Mouse (Mus musculus) midbrain, embryonic 11.5 days (tissue): ENCODE data around the gene Phlpp1. TPM values are rescaled to one million over a fixed set of nuclear protein-coding genes. Genes with fewer than 3 reads are reported as not detected.
A peak's percentile ranks its signal among the peaks of the same experiment; 100 is the strongest.

Experiments
- ATAC-seq: fragments of 200-750 bp; cut with Nextera tagmentation; 2 replicates; pipeline ENCODE4 v1.8.0; 2017; ENCODE audit warnings: moderate TSS enrichment, moderate library complexity; ENCODE audit not compliant: low FRiP score
- DNase-seq: peaks from one replicate; pipeline ENCODE4 v3.0.0; 2015; ENCODE audit warnings: low spot score; ENCODE audit errors: missing footprints
- H3K27ac ChIP-seq: fragments of 300-500 bp; sonication (generic); 2 replicates; pipeline ENCODE4 v1.5.1; 2014; ENCODE audit warnings: low read depth, low read length
- H3K27me3 ChIP-seq: fragments of 300-500 bp; sonication (generic); 2 replicates; pipeline ENCODE4 v1.6.1; 2014; ENCODE audit warnings: mild to moderate bottlenecking, low read length, moderate library complexity, mixed read lengths; ENCODE audit not compliant: control insufficient read depth, insufficient read depth
- H3K36me3 ChIP-seq: fragments of 300-500 bp; sonication (generic); 2 replicates; pipeline ENCODE4 v1.6.1; 2014; ENCODE audit warnings: mild to moderate bottlenecking, low read length, moderate library complexity, mixed read lengths; ENCODE audit not compliant: control insufficient read depth, insufficient read depth
- H3K4me1 ChIP-seq: fragments of 300-500 bp; sonication (generic); 2 replicates; pipeline ENCODE4 v1.6.1; 2014; ENCODE audit warnings: low read length; ENCODE audit not compliant: control insufficient read depth, insufficient read depth
- H3K4me2 ChIP-seq: fragments of 300-500 bp; sonication (generic); 2 replicates; pipeline ENCODE4 v1.6.1; 2014; ENCODE audit warnings: mild to moderate bottlenecking, moderate library complexity
- H3K4me3 ChIP-seq: fragments of 300-500 bp; sonication (generic); 2 replicates; pipeline ENCODE4 v1.5.1; 2014; ENCODE audit warnings: low read depth, low read length
- H3K9ac ChIP-seq: fragments of 300-500 bp; sonication (generic); 2 replicates; pipeline ENCODE4 v1.6.1; 2014; ENCODE audit warnings: low read length
- H3K9me3 ChIP-seq: fragments of 300-500 bp; sonication (generic); 2 replicates; pipeline ENCODE4 v1.6.1; 2016; ENCODE audit warnings: low read length; ENCODE audit not compliant: control insufficient read depth
- WGBS: fragments of 180-500 bp; shearing (Covaris S2); extraction: QIAGEN DNeasy Blood & Tissue Kit; methylation state at CpG from one replicate; pipeline ENCODE4 v1.1.7; 2014; 5-methylcytosine and 5-hydroxymethylcytosine counted together
- polyA plus RNA-seq: library from polyadenylated mRNA; unstranded; fragments of >200 nt; fragmentation: Nextera tagmentation; extraction: Ambion mirVana; gene quantifications from 2 replicates; pipeline ENCODE4 v1.2.1, GENCODE M21; 2014

The Phlpp1 gene
- polyA plus RNA-seq, 1 experiment from 2014 or later = 6.8 TPM

- Histone ChIP-seq H3K9ac (no peak overlapping the region), H3K4me2 (no peak overlapping the region), H3K36me3 (no peaks in the 10 kb centered on the region), H3K4me3 (no peak overlapping the region), H3K9me3 (no peaks in the 10 kb centered on the region), H3K27me3 (no peaks in the 10 kb centered on the region), H3K27ac (no peak overlapping the region), H3K4me1 (no peaks in the 10 kb centered on the region)
- ATAC-seq (no peak), DNase-seq (peak; percentile 41)
- 85% methylated on average over 11 of the region's 11 CpGs for WGBS
Observed at GRCm38 (mm10) chr1:106400900-106401634, 229.5 kb downstream of the Phlpp1 start.

DNA sequence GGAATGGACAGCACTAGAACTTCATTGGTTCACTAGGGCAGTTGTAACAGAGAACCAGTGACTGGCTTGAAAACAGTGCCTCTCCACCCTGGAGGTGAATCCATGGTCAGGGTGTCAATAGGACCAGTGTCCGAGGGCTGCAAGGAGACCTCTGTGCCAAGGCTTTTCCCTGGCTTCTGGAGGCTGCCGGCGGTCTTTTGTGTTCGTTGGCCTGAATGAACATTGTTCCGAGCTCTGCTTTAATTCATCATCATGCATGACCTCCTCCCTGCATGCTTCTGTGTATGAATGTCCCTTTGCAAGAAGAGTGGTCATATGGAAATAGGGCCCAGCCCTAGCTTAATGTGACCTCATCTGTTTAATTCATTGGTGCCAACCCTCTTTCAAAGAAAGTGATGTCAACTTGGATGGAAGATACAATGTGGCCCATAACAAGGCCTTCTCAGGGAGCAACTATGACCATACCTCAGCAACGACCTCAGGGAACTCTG is 231.5 kb downstream of the Phlpp1 start:
- no peak overlapping the region for H3K27ac ChIP-seq
- H3K36me3 ChIP-seq = no peaks in the 10 kb centered on the region
- H3K4me1 ChIP-seq = no peaks in the 10 kb centered on the region
- no peak for ATAC-seq
- WGBS = 59% methylated on average over 6 of the region's 6 CpGs
- no peak overlapping the region for H3K9ac ChIP-seq
- no peak overlapping the region for H3K4me3 ChIP-seq
- no peaks in the 10 kb centered on the region for H3K27me3 ChIP-seq
- no peaks in the 10 kb centered on the region for H3K9me3 ChIP-seq
- no peak overlapping the region for H3K4me2 ChIP-seq
- no peak for DNase-seq

DNA sequence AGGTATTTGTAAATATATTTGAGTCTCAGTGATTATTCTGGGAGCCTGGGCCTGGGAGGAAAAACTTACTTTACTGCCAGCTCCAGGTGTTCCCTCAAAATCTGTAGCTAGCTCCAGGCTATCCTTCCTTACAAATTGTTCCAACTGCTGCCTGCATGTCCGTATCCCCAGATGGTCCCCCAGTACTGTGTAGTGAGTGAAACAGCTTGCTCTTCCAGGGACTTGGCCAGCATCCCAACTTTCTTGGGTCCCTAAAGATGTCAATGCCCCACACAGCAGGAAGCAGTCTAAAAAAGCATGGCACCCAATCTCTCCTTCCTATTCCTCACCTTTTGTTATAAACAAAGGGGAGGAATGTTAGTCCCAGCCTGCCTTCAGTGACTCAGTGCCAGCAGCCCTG is 235.3 kb downstream of the Phlpp1 start:
- DNase-seq (no peak), ATAC-seq (no peak)
- Histone ChIP-seq H3K27me3 (no peaks in the 10 kb centered on the region), H3K4me1 (no peaks in the 10 kb centered on the region), H3K9ac (no peak overlapping the region), H3K4me3 (no peak overlapping the region), H3K9me3 (no peaks in the 10 kb centered on the region), H3K27ac (no peak overlapping the region), H3K4me2 (no peak overlapping the region), H3K36me3 (no peaks in the 10 kb centered on the region)
- 44% methylated on average over 1 of the region's 1 CpGs for WGBS

DNA sequence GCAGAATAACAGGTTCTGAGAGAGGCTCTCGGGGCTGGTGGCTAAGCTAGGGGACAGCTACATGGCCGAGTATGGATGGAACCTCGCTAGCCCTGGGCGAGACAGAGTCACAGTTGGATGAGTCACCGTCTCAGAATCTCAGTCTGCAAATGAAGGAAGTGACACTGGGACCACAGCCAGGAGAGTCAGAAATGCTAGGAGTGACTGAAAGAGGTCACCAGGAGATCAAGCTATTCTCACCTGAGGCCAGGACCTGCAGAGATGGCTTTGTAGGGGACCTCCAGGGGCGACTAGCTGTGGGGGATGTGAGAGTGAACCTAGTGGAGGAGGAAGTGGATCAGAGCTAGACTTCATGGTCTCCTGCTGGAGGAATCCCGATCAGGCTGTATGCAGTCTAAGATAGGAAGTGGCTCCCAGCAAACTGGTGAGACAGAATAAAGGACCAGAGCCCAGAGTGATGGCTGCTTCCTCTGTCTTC is 236.4 kb downstream of the Phlpp1 start:
- no peak overlapping the region for H3K27ac ChIP-seq
- no peaks in the 10 kb centered on the region for H3K27me3 ChIP-seq
- H3K4me2 ChIP-seq = no peak overlapping the region
- DNase-seq (no peak), ATAC-seq (no peak)
- H3K9ac ChIP-seq = no peak overlapping the region
- H3K36me3 ChIP-seq = no peaks in the 10 kb centered on the region
- no peaks in the 10 kb centered on the region for H3K4me1 ChIP-seq
- H3K4me3 ChIP-seq = no peak overlapping the region
- no peaks in the 10 kb centered on the region for H3K9me3 ChIP-seq
- 77% methylated on average over 7 of the region's 7 CpGs for WGBS

GRCm38 (mm10) chr1:106410858-106411257 is 239.3 kb downstream of the Phlpp1 start:
- 91% methylated on average over 2 of the region's 2 CpGs for WGBS
- no peak overlapping the region for H3K4me2 ChIP-seq
- DNase-seq (peak; percentile 64), ATAC-seq (no peak)
- no peak overlapping the region for H3K4me3 ChIP-seq
- no peaks in the 10 kb centered on the region for H3K9me3 ChIP-seq
- no peaks in the 10 kb centered on the region for H3K36me3 ChIP-seq
- no peak overlapping the region for H3K27ac ChIP-seq
- H3K4me1 ChIP-seq = no peaks in the 10 kb centered on the region
- H3K9ac ChIP-seq = no peak overlapping the region
- H3K27me3 ChIP-seq = no peaks in the 10 kb centered on the region

DNA sequence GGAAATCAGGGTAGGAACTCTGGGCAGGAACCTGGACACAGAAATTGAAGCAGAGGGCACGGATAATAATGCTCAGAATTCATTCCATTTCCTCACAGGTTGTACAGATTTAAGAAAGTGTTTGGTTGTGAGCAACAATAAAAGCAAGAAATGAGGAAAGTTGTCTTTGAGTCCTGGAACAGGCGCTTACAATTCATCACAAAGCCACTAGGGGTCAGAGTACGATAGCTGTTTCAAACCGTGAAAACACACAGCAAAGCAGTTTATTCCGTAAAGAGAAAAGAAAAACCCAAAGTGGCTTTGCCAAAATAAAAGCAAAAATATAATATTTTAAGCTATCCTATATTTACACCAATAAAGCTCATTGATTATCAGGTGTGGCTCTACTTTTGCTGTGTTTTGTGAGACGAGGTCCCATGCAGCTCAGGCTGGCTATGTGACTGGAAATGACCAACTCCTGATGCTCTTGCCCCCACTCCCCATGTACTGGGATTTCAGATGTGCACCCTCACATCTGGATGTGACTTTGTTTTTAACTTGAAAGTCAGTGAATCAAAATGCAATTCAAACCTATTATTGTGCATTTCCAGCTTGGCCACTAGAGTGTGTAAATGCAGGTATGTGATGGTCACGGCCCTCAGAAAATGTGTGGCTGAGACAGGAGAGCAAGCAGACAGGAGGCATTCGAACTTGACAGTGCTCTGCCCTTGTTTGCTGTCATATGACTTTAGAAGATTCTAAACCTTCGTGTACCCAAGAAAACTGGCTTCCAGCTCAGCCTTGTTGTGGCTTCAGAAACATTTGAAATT is 253.8 kb downstream of the Phlpp1 start:
- H3K4me1 ChIP-seq = no peaks in the 10 kb centered on the region

DNA sequence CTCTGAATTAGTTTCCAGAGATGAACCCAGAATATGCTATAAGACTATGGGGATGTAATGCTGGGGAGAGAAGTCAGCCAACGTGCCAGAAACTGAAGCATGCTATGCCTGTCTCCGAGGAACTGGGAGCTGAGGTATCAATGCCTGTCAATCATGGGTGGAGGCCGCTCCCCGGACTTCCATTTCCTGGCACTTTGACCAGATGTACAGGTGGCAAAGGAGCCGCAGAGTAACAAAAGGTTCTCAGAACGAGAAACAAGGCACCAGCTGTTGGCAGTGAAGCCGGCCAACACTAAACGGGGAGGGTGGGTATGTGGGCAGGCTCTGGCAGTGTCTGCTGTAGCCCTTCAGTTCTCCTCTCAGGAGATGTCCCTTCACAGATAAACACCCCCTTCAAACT is 256.6 kb downstream of the Phlpp1 start:
- 73% methylated on average over 8 of the region's 8 CpGs for WGBS
- Histone ChIP-seq H3K9ac (no peak overlapping the region), H3K27me3 (no peaks in the 10 kb centered on the region), H3K27ac (no peak overlapping the region), H3K4me3 (no peak overlapping the region), H3K36me3 (no peaks in the 10 kb centered on the region), H3K4me1 (no peaks in the 10 kb centered on the region), H3K4me2 (no peak overlapping the region), H3K9me3 (no peaks in the 10 kb centered on the region)
- ATAC-seq (no peak), DNase-seq (no peak)

More for the DNA sequence above, 253.8 kb downstream of the Phlpp1 start:
- DNase-seq (peak; percentile 91), ATAC-seq (peak; percentile 62; the same call in 1 of the 2 replicates)
- H3K4me2 ChIP-seq = no peak overlapping the region
- no peak overlapping the region for H3K27ac ChIP-seq
- H3K27me3 ChIP-seq = no peaks in the 10 kb centered on the region
- H3K9me3 ChIP-seq = no peaks in the 10 kb centered on the region
- no peaks in the 10 kb centered on the region for H3K36me3 ChIP-seq
- H3K9ac ChIP-seq = no peak overlapping the region
- H3K4me3 ChIP-seq = no peak overlapping the region
- 40% methylated on average over 9 of the region's 9 CpGs for WGBS

DNA sequence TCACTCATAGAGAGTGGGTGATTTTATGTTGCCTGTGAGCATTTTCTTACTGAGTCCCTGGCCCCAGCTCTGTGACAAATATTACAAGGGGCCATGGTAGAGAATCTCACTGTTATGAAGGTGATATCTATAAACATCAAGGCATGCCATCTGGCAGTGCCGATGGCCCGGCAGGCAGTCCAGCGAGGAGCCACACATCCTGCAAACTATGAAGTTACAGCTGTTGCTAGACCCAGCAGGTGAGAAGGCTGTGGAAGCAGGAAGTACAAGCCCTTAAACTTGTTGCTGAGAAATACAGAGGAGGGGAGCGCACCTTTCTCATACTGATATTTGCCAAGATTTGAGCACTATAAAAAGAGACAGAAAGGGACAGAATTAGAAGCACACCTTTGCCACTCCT is 257.0 kb downstream of the Phlpp1 start:
- no peak overlapping the region for H3K4me2 ChIP-seq
- H3K9me3 ChIP-seq = no peaks in the 10 kb centered on the region
- WGBS = 88% methylated on average over 4 of the region's 4 CpGs
- H3K27ac ChIP-seq = no peak overlapping the region
- DNase-seq (no peak), ATAC-seq (no peak)
- no peak overlapping the region for H3K9ac ChIP-seq
- no peaks in the 10 kb centered on the region for H3K36me3 ChIP-seq
- no peaks in the 10 kb centered on the region for H3K4me1 ChIP-seq
- H3K4me3 ChIP-seq = no peak overlapping the region
- H3K27me3 ChIP-seq = no peaks in the 10 kb centered on the region

DNA sequence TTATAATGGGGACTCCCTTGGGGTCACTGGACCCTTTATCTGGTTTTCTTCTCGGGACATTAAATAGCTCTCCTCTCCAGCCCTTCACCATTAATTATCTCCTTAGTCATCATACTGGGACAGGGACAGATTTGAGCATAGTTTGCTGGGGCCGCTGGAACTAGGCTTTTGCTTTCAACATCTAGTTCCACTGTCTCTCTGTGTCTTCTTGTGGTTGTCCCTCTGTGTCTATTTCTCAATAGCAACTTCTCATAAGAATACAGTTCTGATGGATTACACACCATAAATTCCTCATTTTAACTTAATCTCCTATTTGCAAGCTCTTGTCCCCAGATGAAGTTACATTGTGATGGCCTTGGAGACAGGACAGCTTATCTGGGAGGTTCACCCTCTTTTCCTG is 262.0 kb downstream of the Phlpp1 start:
- no peak for DNase-seq
- Histone ChIP-seq H3K36me3 (no peaks in the 10 kb centered on the region), H3K27me3 (no peaks in the 10 kb centered on the region), H3K9ac (no peak overlapping the region), H3K4me2 (no peak overlapping the region), H3K9me3 (no peaks in the 10 kb centered on the region), H3K4me3 (no peak overlapping the region), H3K4me1 (no peaks in the 10 kb centered on the region), H3K27ac (no peak overlapping the region)
- WGBS = 61% methylated on average over 2 of the region's 2 CpGs
- no peak for ATAC-seq
